Mouse (Mus musculus) MEL (cell line): ENCODE results near the gene Uhrf1bp1l.

Source experiments
- CTCF ChIP-seq, 3 experiments: IDR thresholded peaks in 2 of 3; conservative IDR thresholded peaks in 1 of 3; 2 replicates each; pipeline ENCODE4 v1.5.1; 2011 to 2012; ENCODE audit warnings: low read length in 3 of 3, low read depth in 2 of 3, mild to moderate bottlenecking in 2 of 3, improper control_type of control experiment in 1 of 3, inconsistent platforms in 1 of 3, mixed read lengths in 1 of 3, moderate library complexity in 1 of 3; ENCODE audit not compliant: control insufficient read depth in 1 of 3, insufficient read depth in 1 of 3, poor library complexity in 1 of 3, severe bottlenecking in 1 of 3
- MAX ChIP-seq: IDR thresholded peaks from 2 replicates; pipeline ENCODE4 v1.6.1; 2011; ENCODE audit warnings: low read length, improper control_type of control experiment
- MEF2A ChIP-seq: IDR thresholded peaks from 2 replicates; pipeline ENCODE4 v1.6.1; 2014; ENCODE audit warnings: low read depth, mild to moderate bottlenecking, inconsistent platforms, low read length, improper control_type of control experiment; ENCODE audit not compliant: poor library complexity, insufficient replicate concordance, severe bottlenecking; ENCODE audit errors: extremely low read depth
- RCOR1 ChIP-seq: IDR thresholded peaks from 2 replicates; pipeline ENCODE4 v1.6.1; 2012; ENCODE audit warnings: low read depth, mild to moderate bottlenecking, inconsistent platforms, low read length, improper control_type of control experiment
- TAL1 ChIP-seq: IDR thresholded peaks from 2 replicates; pipeline ENCODE4 v1.6.1; 2012; ENCODE audit warnings: mild to moderate bottlenecking, inconsistent platforms, low read length, moderate library complexity, mixed read lengths
- TCF12 ChIP-seq: IDR thresholded peaks from 2 replicates; pipeline ENCODE4 v1.6.1; 2014; ENCODE audit warnings: low read depth, mild to moderate bottlenecking, inconsistent platforms, low read length, improper control_type of control experiment, moderate library complexity
- UBTF ChIP-seq: IDR thresholded peaks from 2 replicates; pipeline ENCODE4 v1.6.1; 2012; ENCODE audit warnings: low read depth, mild to moderate bottlenecking, inconsistent platforms, low read length, improper control_type of control experiment, moderate library complexity, borderline replicate concordance; ENCODE audit not compliant: insufficient read depth

DNA sequence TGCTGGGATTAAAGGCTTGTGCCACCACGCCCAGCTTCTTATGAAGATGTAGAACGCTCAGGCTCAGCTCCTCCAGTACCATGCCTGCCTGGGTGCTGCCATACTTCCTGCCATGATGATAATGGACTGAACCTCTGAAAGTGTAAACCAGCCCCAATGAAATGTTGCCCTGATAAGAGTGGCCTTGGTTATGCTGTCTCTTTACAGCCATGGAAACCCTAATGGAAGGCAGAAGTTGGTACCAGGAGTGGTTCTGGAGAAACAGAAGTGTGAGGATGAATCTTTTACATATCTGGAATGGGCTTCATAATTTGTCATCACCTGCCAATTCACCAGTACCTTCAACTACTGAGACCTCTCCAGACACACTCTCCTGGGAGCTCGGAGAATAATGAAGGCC lies 46.8 kb upstream of the Uhrf1bp1l start:
- TF ChIP-seq CTCF (IDR thresholded peaks at IDR 0.05 in 2 of 3, conservative IDR thresholded peaks at IDR 0.05 in 1 of 3; ENCODE audit: control insufficient read depth in 1 of 3, insufficient read depth in 1 of 3, low read depth in 2 of 3, low read length in 3 of 3, poor library complexity in 1 of 3, severe bottlenecking in 1 of 3), result no peak
- TF ChIP-seq RCOR1, result no peak
- TF ChIP-seq TCF12, result no peak
- TF ChIP-seq MEF2A, result no peak
- no peak for TF ChIP-seq TAL1
- TF ChIP-seq MAX, result no peak
- TF ChIP-seq UBTF, result no peak
